In the genomic region with DNA sequence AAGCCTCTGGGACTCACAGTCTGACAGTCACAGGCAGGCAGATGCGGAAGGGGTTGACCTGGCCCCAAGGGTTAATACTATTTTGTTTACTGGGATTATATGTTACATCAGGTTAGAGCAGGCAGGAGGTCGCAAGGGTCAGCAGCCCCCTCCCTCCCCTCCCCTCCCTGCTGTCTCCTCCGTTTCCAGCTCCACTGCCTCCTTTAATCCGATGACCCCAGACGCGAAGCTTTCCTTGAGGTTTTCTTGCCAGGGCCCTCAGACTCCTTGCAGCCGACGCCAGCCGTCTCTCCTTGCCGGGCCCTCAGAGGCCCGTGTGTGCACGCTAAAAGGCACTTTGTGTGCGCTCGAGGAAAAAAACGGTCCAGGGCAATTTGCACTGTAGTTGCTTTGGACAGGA, we compare ENCODE assay signal across 19 mouse cellular contexts.
DNase-seq lines count a peak whose midpoint lies in the region; ATAC-seq and TF ChIP-seq lines count a peak whose summit lies in the region.
"Had no signal": no experiment of that assay in that cellular context is flagged by ENCODE, and none has a peak within 500 bp of the region (broad histone marks: within the 10 kb centered on the region; RNA-seq: fewer than 3 reads in every experiment).

No protein-coding gene starts in this region.

- 8% methylated on average over 15 of the region's 15 CpGs for WGBS in lung, embryonic 14.5 days
- 3% methylated on average over 15 of the region's 15 CpGs for WGBS in embryonic facial prominence, embryonic 10.5 days
- WGBS in kidney, embryonic 16.5 days = 4% methylated on average over 15 of the region's 15 CpGs

- H3K9ac ChIP-seq in lung, embryonic 14.5 days = no peak overlapping the region
- no peak overlapping the region for H3K9ac ChIP-seq in kidney, embryonic 16.5 days (replicated peaks; ENCODE audit: low read length)
- H3K9ac ChIP-seq: heart, embryonic 15.5 days; limb, embryonic 13.5 days; liver, embryonic 14.5 days had no signal

- no peaks in the 10 kb centered on the region for H3K4me1 ChIP-seq in lung, embryonic 14.5 days (ENCODE audit: insufficient read depth)
- peaks cover 18% of the 10 kb centered on the region for H3K4me1 ChIP-seq in embryonic facial prominence, embryonic 10.5 days
- H3K4me1 ChIP-seq in kidney, embryonic 16.5 days (ENCODE audit: insufficient read depth, low read length) = no peaks in the 10 kb centered on the region

- H3K36me3 ChIP-seq in lung, embryonic 14.5 days (ENCODE audit: insufficient read depth) = no peaks in the 10 kb centered on the region
- no peaks in the 10 kb centered on the region for H3K36me3 ChIP-seq in embryonic facial prominence, embryonic 10.5 days (replicated peaks)
- no peaks in the 10 kb centered on the region for H3K36me3 ChIP-seq in kidney, embryonic 16.5 days (ENCODE audit: insufficient read depth, low read length)
- H3K36me3 ChIP-seq: heart, embryonic 15.5 days; limb, embryonic 13.5 days had no signal

- H3K27me3 ChIP-seq in lung, embryonic 14.5 days (ENCODE audit: insufficient read depth, low read length) = no peaks in the 10 kb centered on the region
- peaks cover 57% of the 10 kb centered on the region for H3K27me3 ChIP-seq in embryonic facial prominence, embryonic 10.5 days (replicated peaks; ENCODE audit: low read depth, poor library complexity, severe bottlenecking)
- peaks cover 5% of the 10 kb centered on the region; the same call in 1 of the 2 replicates for H3K27me3 ChIP-seq in kidney, embryonic 16.5 days (ENCODE audit: insufficient read depth, low read length)

- TF ChIP-seq CTCF in lung, embryonic 14.5 days (IDR thresholded peaks at IDR 0.05; ENCODE audit: low read depth) = no peak

- no peak overlapping the region for H3K4me3 ChIP-seq in lung, embryonic 14.5 days (ENCODE audit: low read depth, low read length)
- peak overlapping the region; percentile 26; the same call in 1 of the 2 replicates for H3K4me3 ChIP-seq in embryonic facial prominence, embryonic 10.5 days
- no peak overlapping the region for H3K4me3 ChIP-seq in kidney, embryonic 16.5 days (ENCODE audit: low read length)
- H3K4me3 ChIP-seq: heart, adult 2 months; heart, embryonic 15.5 days; left cerebral cortex, adult 2 months; limb, embryonic 13.5 days had no signal

- no peak overlapping the region for H3K4me2 ChIP-seq in lung, embryonic 14.5 days
- H3K4me2 ChIP-seq in kidney, embryonic 16.5 days (replicated peaks; ENCODE audit: low read depth, low read length) = no peak overlapping the region
- H3K4me2 ChIP-seq: heart, embryonic 15.5 days; limb, embryonic 13.5 days had no signal

- H3K27ac ChIP-seq in lung, embryonic 14.5 days (ENCODE audit: low read depth) = no peak overlapping the region
- H3K27ac ChIP-seq in embryonic facial prominence, embryonic 10.5 days (replicated peaks) = peak overlapping the region; percentile 57
- H3K27ac ChIP-seq in kidney, embryonic 16.5 days (ENCODE audit: low read length) = no peak overlapping the region
- H3K27ac ChIP-seq: heart, adult 2 months; heart, embryonic 15.5 days; left cerebral cortex, adult 2 months; limb, embryonic 13.5 days; liver, embryonic 14.5 days had no signal

- peak; percentile 26 for DNase-seq in lung, embryonic 14.5 days
- no peak for DNase-seq in lung, postnatal 36 days
- DNase-seq in embryo, embryonic 10.5 days (ENCODE audit: low spot score) = peak; percentile 61
- DNase-seq in embryonic facial prominence, embryonic 10.5 days (ENCODE audit: low spot score) = peak; percentile 64
- DNase-seq in retina, embryonic 14.5 days (ENCODE audit: low spot score) = peak; percentile 68
- no peak for DNase-seq in heart, adult 9 months (ENCODE audit: low spot score in 2 of 2)
- DNase-seq: cerebellum, adult 18-20 months; gastrocnemius, postnatal 10 days; heart, adult 2 months; heart, postnatal 4 days; kidney, adult 2 months; kidney, postnatal 4 days; layer of hippocampus, adult 9-11 months had no signal

- no peaks in the 10 kb centered on the region for H3K9me3 ChIP-seq in lung, embryonic 14.5 days (ENCODE audit: low read depth, low read length)
- no peaks in the 10 kb centered on the region for H3K9me3 ChIP-seq in embryonic facial prominence, embryonic 10.5 days
- no peaks in the 10 kb centered on the region for H3K9me3 ChIP-seq in kidney, embryonic 16.5 days (ENCODE audit: low read length)
- H3K9me3 ChIP-seq: heart, embryonic 15.5 days; limb, embryonic 13.5 days had no signal

- ATAC-seq in lung, embryonic 14.5 days (ENCODE audit: insufficient read depth) = no peak
- ATAC-seq in kidney, embryonic 16.5 days (ENCODE audit: low FRiP score, low TSS enrichment) = no peak
- ATAC-seq: lung, postnatal 0 days had no signal

Comparison
In these comparisons a context has a peak if more than half of its experiments do, and no peak if none do; other contexts are left out.
1. DNase-seq: peak in lung, embryonic 14.5 days (single experiment), embryo, embryonic 10.5 days (single experiment), embryonic facial prominence, embryonic 10.5 days (single experiment) and retina, embryonic 14.5 days (single experiment); none in lung, postnatal 36 days (single experiment) and heart, adult 9 months (0 of 2).